Mouse (Mus musculus) small intestine, adult 2 months (tissue): Measurements from ENCODE around the gene Eva1b.

Experiments
- CTCF ChIP-seq: fragments of 200-500 bp; IDR thresholded peaks from 2 replicates; pipeline ENCODE4 v1.5.1; 2012; ENCODE audit warnings: low read depth, mild to moderate bottlenecking, control low read depth, inconsistent platforms, low read length, moderate library complexity, mixed read lengths; ENCODE audit not compliant: insufficient replicate concordance, insufficient read length; ENCODE audit errors: extremely low read depth
- POLR2A ChIP-seq: fragments of 200-500 bp; IDR thresholded peaks from 2 replicates; pipeline ENCODE4 v1.6.1; 2012; ENCODE audit warnings: low read depth, mild to moderate bottlenecking, control low read depth, inconsistent platforms, low read length, moderate library complexity

- peak; percentile 22; the same call in 1 of the 2 replicates for TF ChIP-seq CTCF
- no peak for TF ChIP-seq POLR2A
Measured at GRCm38 (mm10) chr4:126110374-126111152, 37.0 kb upstream of the Eva1b start.
